Mouse (Mus musculus): ENCODE measurements at regions not wholly inside any gene's neighbourhood (a gene's known extent, or its start where the extent isn't known, plus 50 kb on each side); places are given as distances from the start of the nearest gene placed in this dataset.

DNA sequence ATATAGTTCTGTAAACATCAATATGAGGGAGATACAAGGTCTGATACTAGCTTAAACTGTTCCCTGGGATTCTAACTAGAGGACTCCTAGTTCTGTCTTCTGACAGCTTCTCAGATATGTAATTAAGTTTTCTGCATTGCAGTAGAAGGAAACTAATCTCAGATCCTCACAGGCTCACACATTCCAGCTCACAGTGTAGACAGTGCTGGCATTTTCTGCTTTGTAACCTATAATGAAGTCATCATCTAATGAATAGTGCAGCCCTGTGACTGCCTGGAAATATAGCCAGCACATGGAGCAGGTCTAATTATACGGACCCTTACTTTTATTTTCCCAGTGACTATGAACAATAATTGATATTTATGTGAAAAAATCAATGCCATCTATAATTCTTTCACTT, 331.2 kb upstream of the Celf2 start:
- DNase-seq = no peak

DNA sequence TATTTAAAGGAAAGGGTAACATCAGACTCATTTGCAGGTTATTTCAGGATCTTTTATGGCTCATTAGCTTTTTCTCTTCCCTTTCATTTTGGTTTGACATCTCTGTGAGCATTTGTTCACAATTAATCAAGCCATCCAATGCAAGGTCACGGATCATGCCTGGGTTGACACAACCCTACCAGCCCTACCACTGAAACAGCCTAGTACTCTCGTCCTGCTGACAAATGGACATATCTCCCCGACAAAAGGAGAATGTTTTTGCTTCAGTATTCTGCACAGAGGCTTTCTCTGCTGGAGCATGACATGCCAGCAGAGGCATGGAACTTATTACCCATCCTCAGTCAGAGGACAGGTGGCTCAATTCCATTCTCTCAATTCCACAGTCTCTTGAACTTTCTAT, 328.5 kb upstream of the Celf2 start:
- DNase-seq = no peak

DNA sequence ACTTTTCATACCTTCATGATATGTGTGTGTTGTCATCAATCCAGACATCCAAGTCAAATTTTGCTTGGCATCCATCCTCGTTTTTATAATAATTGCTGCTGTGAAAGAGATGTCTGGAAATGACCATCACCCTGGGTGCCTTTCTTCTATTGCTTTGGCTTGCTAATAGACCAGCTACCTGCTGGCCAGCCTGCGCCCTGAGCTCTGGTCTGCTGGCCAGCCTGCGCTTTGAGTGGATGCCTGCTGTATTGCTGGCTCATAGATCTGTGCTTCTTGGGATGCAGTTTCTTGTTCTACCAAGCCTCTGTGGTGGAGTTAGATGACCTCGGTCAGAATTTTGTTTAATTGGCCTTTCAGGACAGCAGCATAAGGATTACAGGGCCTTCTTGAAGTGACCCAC, 321.9 kb upstream of the Celf2 start:
- DNase-seq = no peak

DNA sequence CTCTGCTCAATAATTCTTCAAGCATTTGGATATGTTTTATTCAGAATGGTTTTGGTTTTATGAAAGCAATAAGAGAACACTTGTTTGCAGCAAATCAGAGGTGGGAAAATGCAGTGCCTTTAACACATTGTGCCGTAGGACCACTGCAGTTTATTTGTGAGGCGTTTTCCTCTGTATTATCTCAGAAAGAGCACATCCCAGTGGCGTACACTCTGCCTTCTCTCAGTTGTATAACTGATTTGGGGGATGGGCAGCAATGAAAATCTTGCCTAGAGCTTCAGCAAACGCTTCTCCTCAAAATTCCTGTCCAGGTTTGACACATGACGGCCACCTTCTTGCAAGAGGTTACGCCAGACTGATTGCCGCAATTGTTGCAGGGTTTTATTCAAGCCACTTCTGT, 316.9 kb upstream of the Celf2 start:
- DNase-seq = no peak

DNA sequence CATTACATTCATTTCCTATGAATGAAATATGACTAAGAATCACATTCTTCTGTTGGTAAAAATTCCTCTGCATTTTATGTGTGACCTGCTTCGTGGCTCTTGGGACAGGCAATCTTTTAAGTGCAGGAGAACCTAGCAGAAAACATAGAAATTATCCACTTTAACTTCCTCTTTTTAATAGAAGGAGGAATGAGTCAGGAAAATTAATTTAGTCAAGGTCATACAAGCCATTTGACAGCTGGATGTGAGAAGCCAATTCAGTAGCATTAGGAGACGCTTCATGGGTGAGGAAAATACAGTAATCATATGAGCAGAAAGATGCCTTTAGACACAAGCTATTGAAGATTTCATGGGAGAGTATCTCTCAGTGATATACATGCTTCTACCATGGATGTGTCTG, 287.1 kb upstream of the Celf2 start:
- no peak for DNase-seq

DNA sequence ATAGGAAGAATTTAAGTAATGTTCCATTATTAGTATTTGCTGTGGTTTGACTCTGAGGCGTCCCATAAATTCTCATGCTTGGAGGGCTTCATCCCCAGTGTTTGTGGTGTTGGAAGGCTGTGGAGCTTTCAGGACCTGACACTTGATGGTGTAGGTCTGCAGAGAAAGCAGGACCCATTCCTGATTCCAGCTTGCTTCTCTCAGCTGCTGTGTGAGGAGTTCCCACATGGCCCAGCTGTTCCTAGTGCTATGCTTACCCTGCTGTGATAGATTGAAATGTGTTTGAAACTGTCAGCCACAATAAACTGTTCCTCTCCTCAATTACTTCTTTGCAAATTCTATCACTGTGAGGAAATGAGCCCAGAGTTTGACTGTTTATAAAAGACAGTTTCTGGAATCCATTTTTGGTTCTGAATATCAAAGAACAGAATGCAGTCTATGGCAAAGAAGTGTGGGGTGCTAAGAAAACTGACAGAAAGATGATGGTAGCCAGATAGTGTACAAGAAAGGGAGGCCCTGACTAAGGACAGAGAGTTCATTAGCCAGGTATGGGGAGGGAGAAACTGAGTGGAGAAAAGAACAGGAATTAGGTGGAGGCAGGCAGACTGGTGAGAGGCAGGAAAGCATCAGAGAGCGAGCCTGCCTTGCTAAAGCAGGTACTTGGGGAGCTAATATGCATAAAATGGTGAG, 283.2 kb upstream of the Celf2 start:
- no peak for DNase-seq

DNA sequence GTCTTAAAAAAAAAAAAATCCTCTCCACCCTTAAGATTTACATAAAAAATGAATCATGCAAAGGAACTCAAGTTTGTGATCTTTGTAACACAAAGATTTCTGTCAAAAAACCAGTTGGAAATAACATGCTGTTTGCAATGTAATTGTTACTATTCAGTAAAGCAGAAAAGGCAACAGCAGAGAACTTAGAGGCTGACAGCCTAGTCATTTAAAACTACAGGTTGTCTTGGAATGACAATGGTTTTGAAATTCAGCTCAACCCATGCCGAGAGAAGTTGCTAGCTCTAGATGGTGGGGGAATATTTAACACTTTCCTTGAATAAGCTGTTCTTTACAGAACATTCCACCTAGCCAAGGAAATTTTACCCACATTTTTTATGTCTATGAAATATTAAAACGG, 269.2 kb upstream of the Celf2 start:
- DNase-seq = no peak

DNA sequence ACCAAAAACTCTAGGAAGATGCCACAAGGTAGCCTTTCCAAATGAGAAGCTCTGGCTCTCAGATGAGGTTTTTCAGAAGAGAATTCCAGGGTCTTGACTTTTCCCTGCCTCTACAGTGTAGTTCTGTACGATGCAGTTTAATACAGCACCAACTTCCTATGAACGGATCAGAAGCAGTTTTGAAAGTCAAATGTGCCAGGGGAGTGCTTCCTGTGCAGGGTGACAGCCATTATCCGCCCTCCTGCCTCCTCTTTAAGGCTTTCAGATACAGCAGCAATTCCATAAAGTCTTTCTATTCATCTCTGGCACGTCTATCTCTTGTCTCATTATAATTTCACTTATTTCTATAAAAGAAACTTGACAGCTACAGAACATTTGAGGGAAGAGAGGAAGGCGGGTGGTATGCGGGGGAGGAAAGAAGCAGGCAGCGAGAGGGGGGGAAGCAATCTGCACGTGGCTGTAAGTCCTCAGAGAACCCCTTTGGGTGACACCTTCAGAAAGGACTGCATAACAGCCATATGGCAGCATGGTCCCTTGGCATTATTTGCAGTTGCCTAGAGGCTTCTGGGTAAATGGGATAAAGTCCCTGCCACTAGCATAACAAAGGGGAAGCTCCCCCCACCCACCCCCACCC, 224.9 kb upstream of the Celf2 start:
- no peak for DNase-seq

DNA sequence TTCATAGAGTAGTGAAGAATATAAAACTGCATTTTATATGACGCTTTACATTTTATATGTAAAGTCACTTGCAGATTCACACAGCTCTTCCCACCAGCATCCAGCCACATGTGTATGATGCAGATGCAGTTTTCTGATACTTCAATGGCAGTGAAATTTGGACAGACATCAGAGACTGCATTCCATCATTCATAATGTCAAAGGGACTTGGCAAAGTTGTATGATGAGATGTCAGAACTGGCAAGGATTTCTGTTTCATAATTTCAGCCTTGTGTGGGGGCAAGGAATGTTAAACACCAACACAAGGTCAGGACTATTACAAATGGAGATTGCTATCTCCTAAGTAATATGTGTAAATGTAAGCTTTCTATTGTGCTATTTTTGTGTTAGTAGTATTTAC, 221.6 kb upstream of the Celf2 start:
- no peak for DNase-seq

DNA sequence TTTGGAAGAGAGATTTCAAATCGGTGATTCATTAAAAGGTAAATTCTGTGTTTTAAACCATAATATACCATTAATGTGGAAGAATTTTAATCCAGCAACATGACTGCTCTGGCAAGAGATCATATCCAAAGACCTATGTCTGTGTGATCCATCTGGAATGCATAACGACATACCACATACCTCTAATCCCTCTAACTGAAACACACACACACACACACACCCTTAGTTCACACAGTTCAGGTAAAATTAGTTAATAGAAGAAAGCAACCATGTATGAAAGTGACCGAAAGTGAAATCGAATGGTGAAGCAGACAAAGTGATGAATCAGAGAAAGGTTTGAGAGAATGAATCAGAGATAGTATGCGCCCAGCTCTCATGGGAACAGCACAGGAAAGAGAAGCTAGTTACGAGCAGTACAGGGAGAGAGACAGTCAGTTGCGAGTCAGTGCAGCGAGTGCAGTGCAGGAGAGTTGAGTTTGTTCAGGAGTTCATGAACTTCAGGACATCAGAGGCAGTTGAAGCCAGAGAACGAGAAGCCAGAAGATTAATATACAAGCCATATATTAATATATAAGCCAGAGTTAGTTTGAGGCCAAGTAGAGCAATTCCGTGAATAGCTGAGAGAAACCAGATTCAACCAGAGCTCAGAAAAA, 213.0 kb upstream of the Celf2 start:
- peak; percentile 24 for DNase-seq

DNA sequence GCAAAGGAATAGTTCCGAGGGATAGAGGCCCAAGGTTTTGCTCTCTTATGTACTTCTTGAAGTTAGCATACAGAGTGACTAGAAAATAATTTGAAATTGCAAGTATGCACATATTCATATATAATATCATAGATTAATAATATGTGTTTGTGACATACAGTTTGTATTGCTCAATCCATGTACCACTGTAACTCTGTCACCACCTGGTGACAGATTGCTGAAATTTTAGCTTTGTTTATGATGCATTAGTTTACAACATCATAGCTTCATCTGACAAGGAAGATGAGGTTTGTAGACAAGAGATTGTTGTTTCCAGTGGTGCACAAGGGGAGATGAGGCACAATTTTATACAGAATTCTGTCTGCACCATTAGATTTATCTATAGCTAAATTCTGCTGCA, 201.7 kb upstream of the Celf2 start:
- DNase-seq = no peak

DNA sequence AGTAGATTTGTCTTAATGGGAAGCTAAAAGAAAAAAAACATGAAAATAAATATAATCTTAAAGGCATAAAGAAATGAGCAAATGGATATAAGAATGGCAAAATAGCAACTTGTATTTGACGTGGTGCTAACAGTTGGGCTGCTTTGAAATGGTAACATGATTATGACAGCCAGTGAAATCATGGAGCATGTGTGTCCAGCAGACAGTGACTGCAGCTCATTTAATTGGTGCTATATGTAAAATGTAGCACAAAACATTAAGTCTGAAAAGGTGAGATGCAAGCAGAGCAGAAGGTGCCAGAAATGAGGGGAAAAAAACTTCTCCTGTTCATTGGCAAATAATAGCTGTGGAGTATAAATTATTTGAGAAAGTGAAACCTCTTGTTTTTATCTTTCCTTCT, 201.1 kb upstream of the Celf2 start:
- no peak for DNase-seq

DNA sequence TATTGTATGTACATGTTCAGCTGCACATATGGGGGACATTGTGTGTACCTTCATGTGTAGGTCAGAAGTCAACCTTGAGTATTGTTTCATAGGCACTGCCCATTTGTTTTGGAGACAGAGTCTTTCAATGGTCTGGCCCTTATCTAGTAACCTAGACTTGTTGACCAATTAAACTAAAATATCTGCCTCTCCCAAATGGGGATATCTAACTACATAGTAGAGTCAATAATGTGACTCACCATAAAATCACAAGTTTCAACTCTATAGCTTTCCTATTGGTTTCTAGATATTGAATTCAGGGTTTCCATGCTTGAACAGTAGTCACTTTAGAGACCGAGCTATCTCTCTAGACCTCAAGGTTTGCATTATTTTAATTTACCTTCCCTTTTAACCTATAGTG, 174.0 kb upstream of the Celf2 start:
- DNase-seq = no peak

DNA sequence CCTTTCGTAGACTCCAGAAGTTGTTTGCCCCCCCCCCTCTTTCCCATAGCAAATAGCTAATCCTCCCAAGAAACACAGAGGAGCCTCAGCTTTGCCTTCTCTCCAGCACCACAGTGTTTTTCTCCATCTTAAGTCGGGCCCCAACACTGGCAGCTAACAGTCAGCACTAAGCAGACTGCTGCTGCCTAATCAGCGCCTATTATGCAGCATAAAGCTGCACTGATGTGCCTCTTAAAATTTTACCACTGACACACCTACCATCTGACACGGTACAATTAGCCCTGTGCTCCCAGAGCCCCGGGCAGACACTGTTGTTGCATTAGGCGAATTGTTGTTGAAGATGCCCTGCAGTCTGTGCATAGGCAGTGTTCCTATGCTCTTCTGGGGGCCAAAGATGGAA, 131.5 kb upstream of the Celf2 start:
- no peak for DNase-seq

DNA sequence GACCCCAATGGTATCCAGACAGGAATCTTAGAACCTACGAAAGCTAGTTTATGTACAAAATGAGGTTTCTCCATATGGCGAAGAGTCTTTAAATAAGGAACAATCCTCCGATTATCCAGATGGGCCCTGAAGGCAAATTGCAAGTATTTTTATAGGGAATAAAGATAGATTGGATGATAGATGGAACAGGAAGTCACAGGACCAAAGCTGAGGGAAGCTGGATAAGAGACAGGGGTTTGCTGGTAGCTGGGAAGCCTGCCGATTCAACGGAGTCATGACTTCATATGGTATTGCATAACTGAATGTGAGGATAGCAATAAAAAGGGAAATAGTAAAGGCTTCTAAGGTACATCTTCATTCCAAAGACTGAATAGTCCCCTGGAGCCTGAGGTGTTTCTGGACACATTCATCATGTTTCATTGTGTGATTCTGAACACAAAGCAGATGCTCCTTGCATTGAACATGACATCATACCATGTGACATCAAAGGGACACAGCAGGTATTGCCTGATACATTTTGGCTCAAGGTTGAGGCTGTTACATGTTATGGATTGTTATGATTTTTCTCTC, 113.4 kb upstream of the Celf2 start:
- no peak for DNase-seq

DNA sequence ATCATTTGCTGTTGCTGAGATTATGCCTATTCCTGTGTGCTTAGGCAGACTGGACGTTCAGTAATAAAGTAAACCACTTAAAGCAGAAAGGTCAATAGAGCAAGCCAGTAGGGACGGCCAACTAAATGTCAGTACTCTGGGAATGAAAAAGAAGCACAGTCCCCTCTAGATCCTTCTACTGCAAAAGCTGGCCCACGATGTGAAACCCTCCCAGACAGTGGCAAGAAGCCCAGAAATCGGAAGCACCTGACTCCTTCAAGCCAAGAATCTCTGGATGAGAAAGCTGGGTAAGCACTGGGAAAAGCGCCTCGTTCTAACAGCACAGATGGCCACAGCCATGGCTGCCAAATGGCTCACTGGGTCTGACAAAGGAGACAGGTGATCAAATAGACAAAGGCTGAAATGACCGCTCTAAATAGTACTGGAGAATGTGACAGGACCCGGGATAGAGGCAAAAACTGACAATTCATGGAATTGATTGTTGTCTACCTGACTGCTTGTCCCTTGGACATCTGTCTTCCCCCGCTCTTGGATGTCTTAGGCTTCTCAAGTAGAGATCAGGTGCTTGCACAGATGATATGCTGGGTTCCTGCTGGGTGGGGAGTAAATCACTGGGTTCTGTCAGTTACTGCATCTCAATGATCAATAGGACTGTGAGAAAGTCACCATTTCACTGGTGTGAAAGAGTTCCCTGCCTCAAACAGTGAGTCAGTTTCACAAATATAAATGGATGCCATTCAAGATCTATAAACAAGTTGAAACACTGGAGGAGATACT, 110.7 kb upstream of the Celf2 start:
- no peak for DNase-seq

DNA sequence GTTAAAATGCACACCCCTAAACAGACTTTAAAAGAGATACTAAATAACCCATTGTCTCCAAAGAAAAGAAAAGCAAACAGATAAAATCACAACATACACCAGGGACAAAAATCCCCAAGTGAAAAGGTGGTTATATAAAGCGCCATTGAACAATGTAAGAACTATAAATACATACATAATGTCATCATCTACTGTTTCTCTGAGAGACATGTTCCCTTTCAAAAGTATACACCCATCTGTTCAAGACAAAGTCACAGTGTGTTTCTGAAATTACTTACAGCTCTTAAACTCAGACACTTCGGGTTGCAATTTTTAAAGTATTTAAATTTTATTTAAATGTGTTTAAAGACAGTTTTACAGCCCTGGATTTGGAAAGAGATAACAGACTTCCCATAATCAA, 68.8 kb upstream of the Celf2 start:
- no peak for DNase-seq
